Mouse (Mus musculus) megakaryocyte, embryonic 14.5 days (primary cell): ENCODE measurements around the gene St7.

Source experiments
- FLI1 ChIP-seq: IDR thresholded peaks from 2 replicates; pipeline ENCODE4 v1.6.1; 2012; ENCODE audit warnings: low read length, inconsistent platforms, mixed read lengths
- GATA1 ChIP-seq: IDR thresholded peaks from 3 replicates; pipeline ENCODE4 v1.6.1; 2012; ENCODE audit warnings: mixed read lengths, low read length, inconsistent platforms, borderline replicate concordance

DNA sequence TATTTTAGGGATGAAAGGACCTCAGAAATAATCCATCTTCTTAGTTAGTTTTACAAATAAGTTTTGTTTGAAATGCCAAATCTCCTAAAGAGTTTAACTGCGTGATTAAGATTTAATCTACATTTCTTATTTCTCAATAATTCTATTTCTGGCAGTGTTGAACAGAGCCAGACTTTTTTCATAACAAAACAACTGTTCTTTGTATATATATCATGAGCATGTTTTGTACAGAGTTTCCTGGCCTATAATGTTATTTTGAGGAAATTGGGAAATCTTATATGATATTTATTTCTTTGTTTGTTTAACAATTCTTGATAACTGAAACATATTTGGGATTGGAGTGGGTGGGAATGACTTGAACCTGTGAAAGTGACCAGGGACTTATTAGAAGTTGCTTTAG lies 47.4 kb downstream of the St7 start:
- no peak for TF ChIP-seq GATA1
- no peak for TF ChIP-seq FLI1
